Mouse (Mus musculus) MEL (cell line): Measurements from ENCODE around the gene Dag1. TPM values are rescaled to one million over a fixed set of nuclear protein-coding genes. Genes with fewer than 3 reads are reported as not detected.

Experiments used
- DNase-seq: peaks from one replicate; pipeline ENCODE4 v3.0.0; 2011; ENCODE audit warnings: low read depth, low spot score
- H3K27ac ChIP-seq: 2 replicates; pipeline ENCODE4 v1.5.1; 2012; ENCODE audit warnings: low read depth, mild to moderate bottlenecking, control low read depth, low read length, moderate library complexity; ENCODE audit not compliant: control insufficient read depth
- H3K27me3 ChIP-seq, 2 experiments: fragments of 150-350 bp in 1 of 2; sonication (generic) in 1 of 2; 2 replicates each; pipeline ENCODE4 v1.6.1; 2012; ENCODE audit warnings: low read length in 2 of 2, mild to moderate bottlenecking in 2 of 2, improper control_type of control experiment in 1 of 2, moderate library complexity in 1 of 2; ENCODE audit not compliant: insufficient read depth in 2 of 2, control insufficient read depth in 1 of 2
- H3K36me3 ChIP-seq, 2 experiments: 2 replicates each; pipeline ENCODE4 v1.6.1; 2012 to 2014; ENCODE audit warnings: low read length in 2 of 2, improper control_type of control experiment in 1 of 2, inconsistent platforms in 1 of 2, mild to moderate bottlenecking in 1 of 2; ENCODE audit not compliant: insufficient read depth in 2 of 2, control insufficient read depth in 1 of 2
- H3K4me1 ChIP-seq, 2 experiments: fragments of 150-350 bp in 1 of 2; sonication (generic) in 1 of 2; 2 replicates each; pipeline ENCODE4 v1.6.1; 2012; ENCODE audit warnings: low read length in 2 of 2, improper control_type of control experiment in 1 of 2, mild to moderate bottlenecking in 1 of 2; ENCODE audit not compliant: insufficient read depth in 2 of 2, control insufficient read depth in 1 of 2
- H3K4me3 ChIP-seq, 2 experiments: fragments of 150-350 bp in 1 of 2; sonication (generic) in 1 of 2; 2 replicates each; pipeline ENCODE4 v1.5.1; 2012; ENCODE audit warnings: low read depth in 2 of 2, low read length in 2 of 2, mild to moderate bottlenecking in 2 of 2, moderate library complexity in 2 of 2, control low read depth in 1 of 2, improper control_type of control experiment in 1 of 2; ENCODE audit not compliant: control insufficient read depth in 1 of 2, insufficient read depth in 1 of 2
- H3K79me2 ChIP-seq: 2 replicates; pipeline ENCODE4 v1.6.1; 2012; ENCODE audit warnings: mild to moderate bottlenecking, low read length, moderate library complexity; ENCODE audit not compliant: control insufficient read depth, poor library complexity, insufficient read depth
- H3K9ac ChIP-seq: 2 replicates; pipeline ENCODE4 v1.6.1; 2012; ENCODE audit warnings: low read depth, mild to moderate bottlenecking, control low read depth, low read length, moderate library complexity; ENCODE audit not compliant: control insufficient read depth, poor library complexity, severe bottlenecking
- H3K9me3 ChIP-seq: fragments of 150-350 bp; sonication (generic); replicated peaks from 2 replicates; pipeline ENCODE4 v1.6.1; 2012; ENCODE audit warnings: mild to moderate bottlenecking, low read length, improper control_type of control experiment, moderate library complexity; ENCODE audit not compliant: insufficient read depth
- BHLHE40 ChIP-seq: IDR thresholded peaks from 2 replicates; pipeline ENCODE4 v1.6.1; 2012; ENCODE audit warnings: low read depth, mild to moderate bottlenecking, inconsistent platforms, low read length, improper control_type of control experiment, borderline replicate concordance
- CHD1 ChIP-seq: IDR thresholded peaks from 2 replicates; pipeline ENCODE4 v1.6.1; 2012; ENCODE audit warnings: low read depth, mild to moderate bottlenecking, inconsistent platforms, low read length, improper control_type of control experiment
- E2F4 ChIP-seq: IDR thresholded peaks from 2 replicates; pipeline ENCODE4 v1.6.1; 2011; ENCODE audit warnings: low read depth, low read length, improper control_type of control experiment, borderline replicate concordance
- EP300 ChIP-seq, 2 experiments: IDR thresholded peaks; 2 replicates each; pipeline ENCODE4 v1.6.1; 2011; ENCODE audit warnings: improper control_type of control experiment in 2 of 2, low read length in 2 of 2, low read depth in 1 of 2, mild to moderate bottlenecking in 1 of 2
- ETS1 ChIP-seq: IDR thresholded peaks from 2 replicates; pipeline ENCODE4 v1.6.1; 2012; ENCODE audit warnings: low read depth, mild to moderate bottlenecking, inconsistent platforms, low read length, improper control_type of control experiment, moderate library complexity
- KAT2A ChIP-seq: conservative IDR thresholded peaks from 2 replicates; pipeline ENCODE4 v1.6.1; 2012; ENCODE audit warnings: low read depth, low read length, improper control_type of control experiment, inconsistent platforms
- MAFK ChIP-seq: IDR thresholded peaks from 2 replicates; pipeline ENCODE4 v1.6.1; 2011; ENCODE audit warnings: low read depth, mild to moderate bottlenecking, low read length, improper control_type of control experiment, borderline replicate concordance
- MAZ ChIP-seq: IDR thresholded peaks from 2 replicates; pipeline ENCODE4 v1.6.1; 2012; ENCODE audit warnings: low read depth, mild to moderate bottlenecking, inconsistent platforms, low read length, improper control_type of control experiment
- MEF2A ChIP-seq: IDR thresholded peaks from 2 replicates; pipeline ENCODE4 v1.6.1; 2014; ENCODE audit warnings: low read depth, mild to moderate bottlenecking, inconsistent platforms, low read length, improper control_type of control experiment; ENCODE audit not compliant: poor library complexity, insufficient replicate concordance, severe bottlenecking; ENCODE audit errors: extremely low read depth
- MYC ChIP-seq: IDR thresholded peaks from 2 replicates; pipeline ENCODE4 v1.6.1; 2011; ENCODE audit warnings: low read depth, mild to moderate bottlenecking, low read length, improper control_type of control experiment, moderate library complexity
- POLR2AphosphoS5 ChIP-seq: IDR thresholded peaks from 2 replicates; pipeline ENCODE4 v1.6.1; 2012; ENCODE audit warnings: low read depth, borderline replicate concordance, mild to moderate bottlenecking, inconsistent platforms, low read length, moderate library complexity, mixed read lengths
- RCOR1 ChIP-seq: IDR thresholded peaks from 2 replicates; pipeline ENCODE4 v1.6.1; 2012; ENCODE audit warnings: low read depth, mild to moderate bottlenecking, inconsistent platforms, low read length, improper control_type of control experiment
- SIN3A ChIP-seq: IDR thresholded peaks from 2 replicates; pipeline ENCODE4 v1.6.1; 2012; ENCODE audit warnings: low read length, improper control_type of control experiment, inconsistent platforms
- TBP ChIP-seq: IDR thresholded peaks from 2 replicates; pipeline ENCODE4 v1.8.0; 2011; ENCODE audit warnings: low read depth, low read length, improper control_type of control experiment
- TCF12 ChIP-seq: IDR thresholded peaks from 2 replicates; pipeline ENCODE4 v1.6.1; 2014; ENCODE audit warnings: low read depth, mild to moderate bottlenecking, inconsistent platforms, low read length, improper control_type of control experiment, moderate library complexity
- UBTF ChIP-seq: IDR thresholded peaks from 2 replicates; pipeline ENCODE4 v1.6.1; 2012; ENCODE audit warnings: low read depth, mild to moderate bottlenecking, inconsistent platforms, low read length, improper control_type of control experiment, moderate library complexity, borderline replicate concordance; ENCODE audit not compliant: insufficient read depth
- USF1 ChIP-seq: IDR thresholded peaks from 2 replicates; pipeline ENCODE4 v1.6.1; 2014; ENCODE audit warnings: low read depth, mild to moderate bottlenecking, inconsistent platforms, low read length, improper control_type of control experiment, moderate library complexity
- ZC3H11A ChIP-seq: IDR thresholded peaks from 2 replicates; pipeline ENCODE4 v1.6.1; 2012; ENCODE audit warnings: low read depth, mild to moderate bottlenecking, inconsistent platforms, low read length, improper control_type of control experiment
- ZKSCAN1 ChIP-seq: IDR thresholded peaks from 2 replicates; pipeline ENCODE4 v1.6.1; 2012; ENCODE audit warnings: low read depth, mild to moderate bottlenecking, inconsistent platforms, low read length, improper control_type of control experiment, moderate library complexity
- polyA plus RNA-seq, 2 experiments: library from polyadenylated mRNA; stranded (reverse) in 1 of 2; unstranded in 1 of 2; fragments of >175 nt in 1 of 2; fragments of >200 nt in 1 of 2; gene quantifications; 2 replicates each; pipeline versions ENCODE4 v1.2.1 to v1.2.4; 2012; ENCODE audit warnings: low replicate concordance in 2 of 2, low read depth in 1 of 2; ENCODE audit not compliant: insufficient read length in 2 of 2, insufficient read depth in 1 of 2, missing spikeins in 1 of 2
- total RNA-seq: library from RNA; depleted of rRNA; stranded (reverse); fragments of 300-350 nt; gene quantifications from 2 replicates; pipeline ENCODE4 v1.2.3, GENCODE M21; 2012

The Dag1 gene
- total and polyA plus RNA-seq, 3 experiments = 7.8 to 27.6 TPM; not detected in 1

- H3K4me3 ChIP-seq = no peak overlapping the region
- no peak for DNase-seq
- H3K4me1 ChIP-seq = no peaks in the 10 kb centered on the region
- TF ChIP-seq TBP = no peak
- TF ChIP-seq EP300 (IDR thresholded peaks at IDR 0.05; ENCODE audit: low read depth in 1 of 2, low read length in 2 of 2) = no peak
- no peak for TF ChIP-seq RCOR1
- TF ChIP-seq MEF2A = no peak
- no peak for TF ChIP-seq TCF12
- H3K9me3 ChIP-seq = no peaks in the 10 kb centered on the region
- no peaks in the 10 kb centered on the region for H3K79me2 ChIP-seq
- no peak overlapping the region for H3K27ac ChIP-seq
- H3K36me3 ChIP-seq = no peaks in the 10 kb centered on the region
- H3K27me3 ChIP-seq = peaks cover 4 to 8% of the 10 kb centered on the region in 2 experiments; a peak in 3 of 4 replicates
- no peak overlapping the region for H3K9ac ChIP-seq
These were observed 74.3 kb downstream of the Dag1 start for GRCm38 (mm10) chr9:108189488-108189786.

GRCm38 (mm10) chr9:108189023-108189422 lies 74.7 kb downstream of the Dag1 start:
- Histone ChIP-seq H3K9me3 (no peaks in the 10 kb centered on the region), H3K9ac (no peak overlapping the region)
- TF ChIP-seq MYC (no peak), EP300 (IDR thresholded peaks at IDR 0.05; ENCODE audit: low read depth in 1 of 2, low read length in 2 of 2) (no peak), MAZ (no peak), ETS1 (no peak), KAT2A (no peak), SIN3A (no peak), ZKSCAN1 (no peak), CHD1 (no peak), E2F4 (no peak), TCF12 (no peak), ZC3H11A (no peak), USF1 (no peak), MAFK (no peak), BHLHE40 (no peak), UBTF (no peak), POLR2AphosphoS5 (no peak)
- TF ChIP-seq, all 39 proteins: peak for 0
- DNase-seq = no peak
- H3K4me1 ChIP-seq = no peaks in the 10 kb centered on the region
- H3K27me3 ChIP-seq = peaks cover 4 to 6% of the 10 kb centered on the region in 2 experiments; a peak in 3 of 4 replicates
- no peaks in the 10 kb centered on the region for H3K79me2 ChIP-seq
- H3K36me3 ChIP-seq = no peaks in the 10 kb centered on the region
- H3K4me3 ChIP-seq = no peak overlapping the region
- H3K27ac ChIP-seq = no peak overlapping the region
